8 mouse cellular contexts compared by ENCODE assay signal in genomic region chr11:103675556-103675955, GRCm38 (mm10). TPM values are rescaled to one million over a fixed set of nuclear protein-coding genes. Genes with fewer than 3 reads are reported as not detected.
DNase-seq lines count a peak whose midpoint lies in the region; ATAC-seq and TF ChIP-seq lines count a peak whose summit lies in the region.

No protein-coding gene starts in this region.

- H3K27ac ChIP-seq in forebrain, embryonic 11.5 days (ENCODE audit: low read depth, low read length), result no peak overlapping the region
- H3K27ac ChIP-seq in liver, embryonic 14.5 days, result no peak overlapping the region

- no peak overlapping the region for H3K4me3 ChIP-seq in C2C12 (ENCODE audit: insufficient read depth, poor library complexity, severe bottlenecking)
- no peak overlapping the region for H3K4me3 ChIP-seq in forebrain, embryonic 11.5 days (ENCODE audit: low read depth, low read length)
- H3K4me3 ChIP-seq in liver, embryonic 14.5 days (ENCODE audit: insufficient read depth in 1 of 2, low read depth in 2 of 2, low read length in 2 of 2), result no peak overlapping the region

- H3K79me3 ChIP-seq in C2C12 (ENCODE audit: low read depth), result no peaks in the 10 kb centered on the region

- no peaks in the 10 kb centered on the region for H3K79me2 ChIP-seq in C2C12 (ENCODE audit: control insufficient read depth, insufficient read depth)

- 27% methylated on average over 3 of the region's 3 CpGs for WGBS in forebrain, embryonic 11.5 days
- 46% methylated on average over 3 of the region's 3 CpGs for WGBS in liver, embryonic 14.5 days (ENCODE audit: insufficient replicate concordance)

- H3K36me3 ChIP-seq in C2C12 (ENCODE audit: control insufficient read depth, insufficient read depth), result peaks cover 48% of the 10 kb centered on the region
- H3K36me3 ChIP-seq in forebrain, embryonic 11.5 days (ENCODE audit: control insufficient read depth, insufficient read depth, low read length), result peaks cover 4% of the 10 kb centered on the region; the same call in 1 of the 2 replicates
- peaks cover 12% of the 10 kb centered on the region for H3K36me3 ChIP-seq in liver, embryonic 14.5 days (replicated peaks; ENCODE audit: control insufficient read depth, insufficient read depth, low read depth)

- H3K9me3 ChIP-seq in forebrain, embryonic 11.5 days (ENCODE audit: control insufficient read depth, low read length), result no peaks in the 10 kb centered on the region
- no peaks in the 10 kb centered on the region for H3K9me3 ChIP-seq in liver, embryonic 14.5 days (ENCODE audit: control insufficient read depth, low read length)

- H3K4me1 ChIP-seq in forebrain, embryonic 11.5 days (replicated peaks; ENCODE audit: control insufficient read depth, insufficient read depth, low read length), result no peaks in the 10 kb centered on the region
- no peaks in the 10 kb centered on the region for H3K4me1 ChIP-seq in liver, embryonic 14.5 days (replicated peaks; ENCODE audit: control insufficient read depth in 2 of 2, insufficient read depth in 2 of 2, low read length in 1 of 2)

- no peak overlapping the region for H3K9ac ChIP-seq in forebrain, embryonic 11.5 days (ENCODE audit: low read length)
- H3K9ac ChIP-seq in liver, embryonic 14.5 days (replicated peaks), result no peak overlapping the region

- TF ChIP-seq CTCF in C2C12 (IDR thresholded peaks at IDR 0.05; ENCODE audit: control insufficient read depth, insufficient read depth, insufficient read length), result peak; percentile 47
- peak; percentile 92 for TF ChIP-seq CTCF in liver, embryonic 14.5 days (IDR thresholded peaks at IDR 0.05; ENCODE audit: low read depth)

- no peaks in the 10 kb centered on the region for H3K27me3 ChIP-seq in C2C12 (ENCODE audit: control insufficient read depth, insufficient read depth, insufficient read length)
- H3K27me3 ChIP-seq in forebrain, embryonic 11.5 days (ENCODE audit: control insufficient read depth, insufficient read depth, low read length), result no peaks in the 10 kb centered on the region
- no peaks in the 10 kb centered on the region for H3K27me3 ChIP-seq in liver, embryonic 14.5 days (ENCODE audit: control insufficient read depth, insufficient read depth, low read length)

- no peak for TF ChIP-seq EP300 in liver, embryonic 14.5 days (IDR thresholded peaks at IDR 0.05; ENCODE audit: low read depth)

- H3ac ChIP-seq in C2C12 (ENCODE audit: control insufficient read depth, insufficient read length, low read depth), result no peak overlapping the region

- peak; percentile 76 for DNase-seq in 3T3-L1 (ENCODE audit: low read depth, low spot score)
- peak; percentile 37 for DNase-seq in c-Kit-positive CD71-negative TER-119-negative erythroid progenitor cells, embryonic 14.5 days (ENCODE audit: low read depth)
- peak; percentile 73 for DNase-seq in forebrain, embryonic 11.5 days (ENCODE audit: low spot score)
- DNase-seq in kidney, adult 9 months, result peak; percentile 76
- peak in 1 of 3 experiments; percentile 30 for DNase-seq in liver, embryonic 14.5 days (ENCODE audit: low read depth in 3 of 3, low spot score in 3 of 3)
- peak; percentile 84 for DNase-seq in retina, embryonic 14.5 days (ENCODE audit: low spot score)

- H3K4me2 ChIP-seq in forebrain, embryonic 11.5 days (ENCODE audit: low read depth, low read length, severe bottlenecking), result no peak overlapping the region
- no peak overlapping the region for H3K4me2 ChIP-seq in liver, embryonic 14.5 days (ENCODE audit: low read depth)

- ATAC-seq in forebrain, embryonic 11.5 days (replicated peaks; ENCODE audit: low FRiP score), result no peak
- ATAC-seq in liver, embryonic 14.5 days (ENCODE audit: insufficient read depth), result no peak
- ATAC-seq in activated CD4-positive, CD25-positive, alpha-beta regulatory T cell, adult 4 months, result no peak

TF ChIP-seq in C2C12, 6 proteins besides CTCF, POLR2A, EP300 and RAD21:
- TF ChIP-seq CEBPB (IDR thresholded peaks at IDR 0.05; ENCODE audit: low read depth) (no peak), USF1 (IDR thresholded peaks at IDR 0.05; ENCODE audit: low read depth) (no peak), MAX (IDR thresholded peaks at IDR 0.05) (no peak), MYOG (IDR thresholded peaks at IDR 0.05; ENCODE audit: control insufficient read depth, extremely low read depth, insufficient read length) (no peak), MYOD1 (IDR thresholded peaks at IDR 0.05; ENCODE audit: control insufficient read depth, insufficient read length, low read depth) (no peak), FOSL1 (IDR thresholded peaks at IDR 0.05; ENCODE audit: insufficient read depth, low read length, poor library complexity, severe bottlenecking) (no peak)

RNA-seq across cellular contexts. Expression of gene Gosr2, which starts 22.1 kb away (rescaled TPM):
- 73.2 TPM for polyA plus RNA-seq in C2C12 (2012; fragmentation: generic; extraction: Trizol)
- 86.7 and 94.9 TPM in 2 replicates for polyA plus RNA-seq in forebrain, embryonic 11.5 days (2014; fragmentation: Nextera tagmentation; extraction: Ambion mirVana)
- polyA plus RNA-seq in liver, embryonic 14.5 days (2012; rRNA removed), result 25.4 and 27.6 TPM in 2 replicates
- 39.1 and 40.3 TPM in 2 replicates for polyA plus RNA-seq in liver, embryonic 14.5 days (2014; fragmentation: Nextera tagmentation; extraction: Ambion mirVana)
- polyA plus RNA-seq in activated CD4-positive, CD25-positive, alpha-beta regulatory T cell, adult 4 months (2017; shearing (Covaris generic)), result 10 to 100 TPM; 49.9 to 56.6 TPM

RNA-seq across cellular contexts. Expression of gene Rprml, which starts 26.2 kb away (rescaled TPM):
- polyA plus RNA-seq in C2C12 (2012; fragmentation: generic; extraction: Trizol), result not detected
- not detected in 2 replicates for polyA plus RNA-seq in forebrain, embryonic 11.5 days (2014; fragmentation: Nextera tagmentation; extraction: Ambion mirVana)
- not detected in 2 replicates for polyA plus RNA-seq in liver, embryonic 14.5 days (2012; rRNA removed)
- not detected in 2 replicates for polyA plus RNA-seq in liver, embryonic 14.5 days (2014; fragmentation: Nextera tagmentation; extraction: Ambion mirVana)
- not detected for polyA plus RNA-seq in activated CD4-positive, CD25-positive, alpha-beta regulatory T cell, adult 4 months (2017; shearing (Covaris generic))

RNA-seq across cellular contexts. Expression of gene Lyzl6, which starts 36.9 kb away (rescaled TPM):
- polyA plus RNA-seq in C2C12 (2012; fragmentation: generic; extraction: Trizol), result not detected
- polyA plus RNA-seq in forebrain, embryonic 11.5 days (2014; fragmentation: Nextera tagmentation; extraction: Ambion mirVana), result not detected in 2 replicates
- polyA plus RNA-seq in liver, embryonic 14.5 days (2012; rRNA removed), result not detected in 2 replicates
- polyA plus RNA-seq in liver, embryonic 14.5 days (2014; fragmentation: Nextera tagmentation; extraction: Ambion mirVana), result not detected in 2 replicates
- not detected for polyA plus RNA-seq in activated CD4-positive, CD25-positive, alpha-beta regulatory T cell, adult 4 months (2017; shearing (Covaris generic))

RNA-seq across cellular contexts. Expression of gene Gm884, which starts 54.6 kb away (rescaled TPM):
- not detected for polyA plus RNA-seq in C2C12 (2012; fragmentation: generic; extraction: Trizol)
- not detected in 2 replicates for polyA plus RNA-seq in forebrain, embryonic 11.5 days (2014; fragmentation: Nextera tagmentation; extraction: Ambion mirVana)
- not detected in 2 replicates for polyA plus RNA-seq in liver, embryonic 14.5 days (2012; rRNA removed)
- polyA plus RNA-seq in liver, embryonic 14.5 days (2014; fragmentation: Nextera tagmentation; extraction: Ambion mirVana), result not detected in 2 replicates
- not detected for polyA plus RNA-seq in activated CD4-positive, CD25-positive, alpha-beta regulatory T cell, adult 4 months (2017; shearing (Covaris generic))
